Mouse (Mus musculus): Measurements from ENCODE around the gene Ptms. TPM values are rescaled to one million over a fixed set of nuclear protein-coding genes. Genes with fewer than 3 reads are reported as not detected.
"Not testable (repeated sequence)": the region's sequence is repeated elsewhere in the genome, so short reads cannot be mapped to it uniquely, and the experiment has no call there.

The Ptms gene
- total RNA-seq, 2 experiments from 2014 or later, result 954 to 1,041 TPM

DNA sequence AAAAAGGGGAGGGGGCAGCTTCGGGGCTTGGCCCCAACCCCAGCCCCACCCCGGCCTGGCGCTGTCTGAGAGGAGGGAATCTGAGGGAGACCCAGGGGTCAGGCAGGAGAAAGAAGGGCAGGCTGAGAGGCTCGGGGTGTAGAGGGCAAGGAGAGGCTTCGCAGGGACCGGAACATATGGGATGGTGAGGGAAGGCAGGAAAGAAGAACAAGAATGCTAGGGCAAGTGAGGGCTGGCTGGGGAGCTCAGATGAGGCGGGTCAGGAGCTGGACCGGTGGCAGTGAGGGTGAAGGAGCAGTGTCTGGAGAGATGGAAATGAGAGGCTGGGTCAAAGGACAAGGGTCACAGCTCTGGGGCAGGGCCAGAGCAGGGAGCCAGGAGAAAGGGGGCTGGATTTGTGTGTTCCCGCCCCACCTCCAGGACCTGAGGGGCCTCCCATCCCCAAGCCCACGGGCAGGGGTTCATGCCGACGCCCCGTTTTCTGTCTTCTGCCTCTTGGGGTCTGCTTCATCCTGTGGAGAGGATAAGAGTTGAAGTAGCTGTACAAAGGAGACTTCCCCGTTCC, 6.1 kb downstream of the Ptms start:
- DNase-seq (ENCODE audit: low spot score in 2 of 2), result no peak
- intact Hi-C loops (cut with DNase I), result no loop called here

DNA sequence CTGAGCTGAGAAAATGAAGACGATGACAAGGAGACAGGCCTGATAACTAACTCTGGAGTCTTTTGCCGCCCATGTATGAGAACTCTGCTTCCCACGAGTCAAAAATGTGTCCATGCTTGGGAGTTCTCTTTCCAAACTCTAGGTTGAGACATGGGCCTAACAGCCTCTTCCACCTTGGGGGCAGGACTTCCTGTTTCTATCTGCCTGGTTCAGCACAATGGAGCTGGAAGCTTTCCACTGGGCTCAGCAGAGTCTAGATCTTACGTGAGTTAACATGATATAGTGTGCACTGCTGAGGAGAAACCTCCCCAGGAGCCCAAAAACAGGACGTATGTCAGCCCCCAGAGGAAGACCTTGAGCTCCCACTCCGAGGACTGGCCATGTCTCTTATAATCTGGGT, 6.7 kb downstream of the Ptms start:
- intact Hi-C loops (cut with DNase I), result no loop called here
- DNase-seq (ENCODE audit: low spot score in 2 of 2), result no peak

DNA sequence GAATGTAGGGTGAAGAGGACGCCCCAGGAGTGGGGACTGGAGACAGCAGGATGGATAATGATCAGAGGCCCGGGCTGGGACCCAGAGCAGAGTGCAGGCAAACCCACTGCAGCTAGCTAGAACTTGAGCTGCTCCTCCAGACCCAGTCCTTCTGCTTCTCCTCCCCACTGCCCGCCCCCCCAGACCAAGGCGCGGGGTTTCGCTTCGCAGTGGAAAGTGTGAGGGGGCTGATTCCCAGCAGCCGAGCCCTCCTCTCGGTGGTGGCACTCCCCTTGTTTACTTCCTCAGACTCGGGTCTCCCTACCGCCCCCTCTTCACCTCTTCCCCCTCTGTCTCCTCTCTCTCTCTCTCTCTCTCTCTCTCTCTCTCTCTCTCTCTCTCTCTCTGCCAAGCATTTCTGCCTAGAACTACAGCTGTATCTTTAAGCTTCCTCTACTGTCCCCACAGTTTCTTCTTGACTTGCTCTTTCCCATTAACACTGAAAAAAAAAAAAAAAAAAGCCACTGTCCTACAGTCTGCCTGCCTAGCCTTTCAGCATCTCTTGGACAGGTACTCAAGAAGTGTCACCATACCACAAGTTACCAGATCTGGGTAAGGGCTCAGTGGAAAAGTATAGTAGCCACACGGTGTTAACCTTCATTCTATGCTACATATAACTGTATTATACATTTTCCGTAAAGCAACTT, 8.2 kb downstream of the Ptms start, which contains the start of gene Lag3:
Gene Lag3 (minus strand): TSS at position 173 of the 686 bp plus-strand sequence.
- DNase-seq (ENCODE audit: low spot score in 2 of 2), result no peak
- intact Hi-C loops (cut with DNase I), result no loop called here

DNA sequence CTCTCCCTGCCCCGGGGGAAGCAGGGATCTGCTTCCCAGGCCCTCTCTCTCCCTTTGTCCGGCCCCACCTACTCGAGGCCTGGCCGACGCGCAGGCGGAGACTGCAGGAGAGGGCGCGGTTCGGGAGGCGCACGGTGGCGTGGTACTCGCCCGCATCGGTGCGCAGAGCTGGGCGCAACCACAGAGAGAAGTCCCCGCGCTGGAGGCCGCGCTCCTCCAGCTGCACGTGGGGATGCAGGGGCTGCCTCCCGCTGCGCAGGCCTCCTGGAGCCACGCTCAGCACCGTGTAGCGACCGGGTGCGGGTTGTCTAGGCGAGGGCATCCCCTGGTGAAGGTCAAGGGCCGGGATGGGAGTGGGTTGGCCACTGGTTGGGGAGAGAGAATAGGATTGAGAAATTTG, 9.9 kb downstream of the Ptms start:
- intact Hi-C loops (cut with DNase I), result no loop called here

DNA sequence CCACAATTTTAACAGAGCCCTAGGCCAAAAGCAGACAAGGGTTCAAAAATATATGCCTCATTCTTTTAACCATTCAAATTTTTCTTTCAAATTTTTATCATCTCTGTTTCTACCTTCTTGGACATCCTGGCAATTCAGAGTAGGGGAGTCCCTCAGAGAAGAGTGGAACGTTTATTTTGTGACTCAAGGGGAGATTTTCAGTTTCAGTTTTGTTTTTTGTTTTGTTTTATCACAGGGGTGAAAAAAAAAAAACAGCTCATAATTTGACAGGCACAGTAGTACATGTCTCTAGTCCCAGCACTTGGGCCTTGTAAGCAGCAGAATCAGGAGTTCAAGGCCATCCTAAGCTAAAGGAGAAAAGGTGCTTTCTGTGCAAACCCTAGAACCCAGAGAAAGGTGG, 12.1 kb downstream of the Ptms start:
- intact Hi-C loops (cut with DNase I), result no loop called here
- no peak for DNase-seq (ENCODE audit: low spot score in 2 of 2)

More for the DNA sequence above, 9.9 kb downstream of the Ptms start:
- DNase-seq (ENCODE audit: low spot score in 2 of 2), result no peak

DNA sequence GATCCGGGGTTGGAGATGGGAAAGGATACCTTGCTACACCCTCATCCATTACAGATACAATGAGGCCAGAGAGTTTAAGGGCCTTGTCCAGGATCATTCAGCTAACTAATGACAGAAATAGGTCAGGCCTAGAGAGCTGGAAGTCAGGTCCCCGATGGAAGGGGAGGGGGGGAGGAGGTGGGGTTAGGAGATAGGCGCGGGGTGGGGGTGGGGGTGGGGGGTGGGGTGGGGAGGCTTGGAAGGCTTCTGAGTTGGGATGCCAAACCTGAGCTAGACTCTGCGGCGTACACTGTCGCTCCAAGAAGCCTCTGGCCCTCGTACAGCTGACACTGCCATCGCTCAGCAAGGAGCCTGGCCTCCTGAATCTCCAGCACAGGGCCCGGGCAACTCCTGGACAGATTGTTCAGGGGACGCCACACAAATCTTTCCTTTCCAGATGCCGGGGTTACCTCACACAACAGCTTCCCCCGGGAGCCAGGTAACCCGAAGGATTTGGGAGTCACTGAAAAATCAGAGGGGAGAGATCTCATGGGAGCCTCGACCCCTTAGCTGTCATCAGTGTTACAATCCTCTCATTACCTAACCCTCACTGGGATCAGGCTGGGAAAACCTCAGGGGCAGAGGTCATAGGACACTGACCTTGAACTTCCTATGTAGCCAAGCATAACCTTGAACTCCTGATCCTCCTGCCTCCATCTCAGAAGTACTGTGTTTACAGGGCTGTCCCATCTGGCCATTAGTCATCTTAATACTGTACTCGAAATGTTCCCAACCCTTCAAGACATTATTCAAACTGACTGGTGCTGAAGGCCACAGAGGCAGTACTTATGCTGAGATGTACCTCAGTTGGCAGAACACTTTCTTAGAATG, 14.7 kb downstream of the Ptms start:
- intact Hi-C loops (cut with DNase I), result loop anchor here (1.0 kb wide), 3 partner anchors 13 to 42 kb away; partner anchors contain the start of gene Gpr162
- DNase-seq (ENCODE audit: low spot score in 2 of 2), result no peak

DNA sequence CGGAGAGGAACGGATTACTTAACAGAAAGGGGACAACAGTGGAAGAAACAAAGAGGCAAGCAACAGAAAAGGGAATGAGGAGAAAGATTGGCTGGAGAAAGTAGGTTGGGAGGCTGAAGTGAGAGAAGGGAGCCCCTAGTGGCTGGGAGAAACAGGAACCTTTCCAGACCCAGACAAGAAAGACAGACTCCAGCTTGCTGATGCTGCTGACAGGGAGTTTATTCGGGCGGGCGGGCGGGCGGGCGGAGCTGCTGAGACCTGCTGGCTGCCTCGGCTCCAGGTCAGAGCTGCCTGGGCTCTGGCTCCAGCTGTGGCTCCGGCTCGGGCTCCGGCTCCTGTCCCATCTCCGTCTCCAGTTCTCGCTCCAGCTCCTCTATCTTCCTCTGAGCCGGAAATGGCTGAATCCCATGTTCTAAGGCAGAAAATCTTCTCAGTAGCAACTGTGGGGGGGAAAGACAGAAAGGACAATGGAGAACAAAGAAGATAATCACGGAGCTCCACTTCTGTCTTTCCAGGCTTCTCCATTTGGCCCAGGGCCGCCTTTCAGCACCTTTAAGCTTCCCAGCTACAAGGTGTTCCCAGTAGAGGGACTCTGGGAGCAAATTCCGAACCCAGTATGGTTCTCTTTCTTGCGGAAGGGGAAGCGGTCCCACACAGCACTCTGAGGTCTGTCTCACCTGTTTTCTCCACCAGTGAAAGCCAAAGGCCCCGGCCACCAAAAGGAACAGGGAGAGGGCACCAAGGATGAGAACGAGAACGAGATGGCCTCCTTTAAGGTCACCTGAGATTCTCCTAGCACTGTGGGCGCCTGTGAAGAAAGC, 15.5 kb downstream of the Ptms start:
- DNase-seq (ENCODE audit: low spot score in 2 of 2), result peak; percentile 79 to 93
- intact Hi-C loops (cut with DNase I), result loop anchor here (1.0 kb wide), 3 partner anchors 14 to 41 kb away; partner anchors contain the start of gene Gpr162

DNA sequence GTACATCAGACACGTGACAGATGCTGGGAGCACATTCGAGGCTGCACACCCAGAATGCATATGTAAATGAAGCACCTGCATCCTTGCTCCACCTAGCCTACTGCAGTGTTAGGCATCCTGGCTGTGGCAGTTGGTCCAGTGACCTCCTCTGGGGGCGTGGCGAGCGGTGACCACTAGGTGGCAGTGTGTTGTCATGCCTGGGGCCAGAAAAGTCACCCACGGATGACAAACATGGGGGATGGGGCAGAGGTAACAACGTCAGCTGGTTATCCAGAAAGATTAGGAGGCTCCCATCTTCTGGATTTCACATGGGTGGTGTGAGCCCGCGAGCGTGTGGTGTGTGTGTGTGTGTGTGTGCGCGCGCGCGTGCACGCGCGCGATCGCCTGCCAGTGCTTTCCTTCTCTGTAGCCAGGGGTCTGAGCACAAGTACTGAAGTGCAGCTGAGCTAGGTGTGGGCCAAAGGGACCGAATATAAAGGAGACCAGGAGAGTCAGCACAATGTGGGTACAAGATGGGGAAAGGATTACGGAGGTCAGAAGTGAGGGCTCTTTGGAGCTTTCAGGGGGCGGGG, 16.2 kb downstream of the Ptms start:
- peak; percentile 89 to 94 for DNase-seq (ENCODE audit: low spot score in 2 of 2)
- intact Hi-C loops (cut with DNase I), result loop anchor here (1.0 kb wide), 3 partner anchors 15 to 40 kb away; partner anchors contain the start of gene Gpr162

DNA sequence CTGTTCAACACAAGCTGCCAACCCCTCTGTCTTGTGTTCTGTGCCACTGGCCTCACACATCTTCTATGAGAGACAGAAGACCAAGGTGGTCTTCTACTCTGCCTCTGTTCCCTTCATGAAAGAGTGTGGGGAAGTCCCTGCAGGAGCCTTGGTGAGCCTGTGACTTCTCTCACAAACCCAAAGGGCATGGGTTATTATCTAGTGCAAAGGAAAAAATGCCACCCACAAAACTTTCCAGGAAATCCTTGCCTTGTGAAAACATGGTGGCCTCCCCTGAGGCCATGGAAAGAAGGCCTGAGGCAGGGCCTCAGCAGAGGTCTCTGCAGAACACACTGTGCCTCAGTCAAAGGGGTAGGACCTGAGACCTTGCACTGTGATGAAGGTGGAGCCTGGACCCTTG, 18.1 kb downstream of the Ptms start:
- DNase-seq (ENCODE audit: low spot score in 2 of 2), result no peak
- intact Hi-C loops (cut with DNase I), result no loop called here

DNA sequence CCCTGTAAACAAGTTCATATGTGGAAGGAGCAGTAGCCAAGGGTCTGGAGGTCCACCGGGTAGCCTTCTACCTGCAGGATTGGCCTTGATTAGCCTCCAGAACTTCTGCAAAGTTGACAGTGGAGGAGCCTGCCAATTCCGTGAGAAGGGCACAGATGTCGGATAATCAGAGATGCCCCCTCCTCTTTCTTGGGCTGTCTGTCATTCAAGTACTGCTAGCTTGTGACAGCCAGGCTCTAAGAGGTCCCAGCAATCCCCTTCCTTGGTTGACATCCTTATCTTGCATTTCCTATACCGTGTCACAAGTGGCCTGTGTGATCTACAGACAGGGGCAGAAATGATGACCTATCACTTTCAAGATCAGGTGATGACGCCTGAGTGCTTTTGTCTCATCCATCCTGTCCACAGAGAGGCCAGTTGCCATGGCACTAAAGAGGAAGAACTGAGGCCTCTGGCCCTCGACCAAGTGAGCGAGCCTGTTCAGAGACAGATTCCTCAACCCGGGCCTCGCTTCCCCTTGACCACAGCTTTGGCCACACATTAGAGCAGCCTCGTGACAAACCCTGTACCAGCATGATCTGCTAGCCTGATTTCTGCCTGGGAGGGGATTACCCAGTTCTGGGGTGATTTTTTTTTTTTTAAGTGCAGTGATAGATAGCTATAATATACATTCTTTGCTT, 19.0 kb downstream of the Ptms start:
- intact Hi-C loops (cut with DNase I), result no loop called here
- DNase-seq (ENCODE audit: low spot score in 2 of 2), result peak in 1 of 2 experiments; percentile 66

DNA sequence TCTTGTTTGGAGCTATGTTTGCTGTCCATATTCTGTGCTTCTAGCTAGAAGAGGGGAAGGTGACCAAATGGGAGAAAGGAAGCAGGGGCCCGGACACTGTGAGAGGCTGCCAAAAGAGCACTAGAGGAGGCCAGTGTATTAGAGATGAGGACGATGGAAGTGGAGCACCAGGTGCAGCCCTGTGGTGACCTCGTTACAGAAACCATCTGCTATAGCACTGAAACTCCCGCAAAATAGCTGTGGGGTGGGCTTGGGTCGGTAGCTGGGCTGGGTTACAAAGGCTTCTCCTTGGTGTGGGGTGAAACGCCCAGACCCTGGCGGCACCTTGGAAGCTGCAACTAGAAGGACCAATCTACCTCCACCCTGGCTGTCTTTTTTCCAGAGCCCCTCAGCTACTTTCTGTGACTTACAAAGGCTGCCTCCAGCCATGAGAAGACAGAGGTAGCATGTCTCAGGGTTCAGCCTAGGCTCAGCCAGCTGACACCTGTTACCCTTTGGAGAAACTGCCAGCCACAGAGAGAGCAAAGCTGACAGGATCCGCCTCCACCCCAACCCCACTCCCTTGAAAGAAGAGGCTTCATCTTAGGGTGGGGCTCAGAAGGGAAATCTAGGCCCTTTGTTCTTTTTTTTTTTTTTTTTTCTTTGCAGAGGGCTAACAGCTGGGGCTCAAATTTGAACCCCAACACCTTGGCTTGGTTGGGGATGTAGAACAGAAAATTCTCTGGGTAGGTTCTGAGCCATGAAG, 19.7 kb downstream of the Ptms start:
- intact Hi-C loops (cut with DNase I), result no loop called here
- DNase-seq (ENCODE audit: low spot score in 2 of 2), result no peak

DNA sequence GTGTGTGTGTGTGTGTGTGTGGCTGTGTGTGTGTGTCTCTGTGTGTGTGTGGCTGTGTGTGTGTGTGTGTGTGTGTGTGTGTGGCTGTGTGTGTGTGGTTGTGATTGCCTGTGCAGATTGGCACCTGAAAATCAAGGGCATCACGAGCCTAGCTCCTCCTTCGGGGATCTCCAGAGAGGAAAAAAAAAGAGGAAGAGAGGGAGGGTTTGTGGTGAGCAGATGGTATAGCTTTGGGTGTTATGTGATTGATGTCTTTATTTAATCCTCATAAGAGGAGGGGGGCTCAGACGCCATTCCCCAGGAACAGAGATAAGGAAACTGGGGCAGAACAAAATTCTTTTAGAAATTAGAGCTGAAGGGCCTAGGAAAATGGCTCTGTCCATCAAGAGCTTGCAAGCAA, 21.5 kb downstream of the Ptms start:
- no peak for DNase-seq (ENCODE audit: low spot score in 2 of 2)
- intact Hi-C loops (cut with DNase I), result no loop called here

DNA sequence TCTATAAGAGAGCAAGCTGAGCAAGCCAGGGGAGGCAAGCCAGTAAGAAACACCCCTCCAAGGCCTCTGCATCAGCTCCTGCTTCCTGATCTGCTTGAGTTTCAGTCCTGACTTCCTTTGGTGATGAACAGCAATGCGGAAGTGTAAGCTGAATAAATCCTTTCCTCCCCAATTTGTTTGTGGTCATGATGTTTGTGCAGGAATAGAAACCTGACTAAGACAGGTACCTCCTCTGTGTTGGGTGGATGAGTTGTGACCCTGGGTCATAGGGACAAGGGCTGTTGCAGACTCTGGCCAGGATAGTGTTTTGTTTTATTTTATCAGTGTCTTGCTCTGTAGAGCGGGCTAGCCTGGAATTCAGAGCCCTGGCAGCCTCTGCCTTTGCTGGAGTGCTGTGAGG, 25.8 kb downstream of the Ptms start:
- DNase-seq (ENCODE audit: low spot score in 2 of 2); intact Hi-C loops (cut with DNase I): not testable (repeated sequence)

DNA sequence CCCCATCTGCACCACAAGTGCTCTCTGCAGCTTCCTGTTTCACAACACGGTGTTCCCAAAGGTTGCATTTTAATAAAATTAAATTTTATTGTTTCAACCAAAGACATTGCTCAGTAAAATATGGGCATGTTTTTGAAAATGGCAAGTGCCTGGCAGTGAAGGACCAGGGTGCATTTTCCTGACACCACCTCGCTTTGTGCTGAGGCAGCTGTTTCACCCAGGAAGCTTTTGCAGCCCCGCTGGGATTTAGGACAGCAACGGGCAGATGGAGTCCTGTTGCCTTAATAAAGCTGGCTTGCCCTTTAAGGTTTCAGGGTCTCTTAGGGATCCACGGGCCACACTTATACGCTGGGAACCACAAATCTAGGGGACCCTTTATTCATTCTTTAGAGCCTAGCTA, 28.9 kb downstream of the Ptms start:
- DNase-seq (ENCODE audit: low spot score in 2 of 2), result no peak
- intact Hi-C loops (cut with DNase I), result no loop called here

DNA sequence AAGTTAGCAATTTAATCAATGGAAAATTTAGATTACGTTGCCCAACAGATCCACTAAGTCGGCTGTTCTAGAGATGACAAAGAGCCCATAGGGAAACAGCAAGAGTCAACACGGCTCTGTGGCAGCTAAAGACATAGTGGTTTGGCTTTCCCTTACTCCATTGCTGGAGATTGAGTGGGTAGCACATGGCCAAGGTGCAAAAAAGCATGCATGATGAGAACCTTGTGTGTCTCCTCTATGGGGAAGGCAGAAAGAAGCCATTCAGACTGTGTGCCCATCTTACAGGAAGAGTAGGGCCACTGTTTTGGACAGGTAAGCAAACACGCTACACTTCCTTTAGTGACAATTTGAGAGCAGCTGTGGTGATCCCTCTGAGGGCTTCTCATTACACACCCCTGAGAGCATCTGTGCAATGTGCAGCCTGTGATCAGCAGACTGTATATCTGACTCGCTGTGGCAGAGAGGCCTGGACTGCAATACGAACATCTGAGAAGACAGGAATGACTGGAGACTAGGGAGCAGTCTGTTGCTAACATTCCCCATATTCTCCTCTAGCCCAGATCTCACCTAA, 31.3 kb downstream of the Ptms start:
- intact Hi-C loops (cut with DNase I), result no loop called here
- no peak for DNase-seq (ENCODE audit: low spot score in 2 of 2)

DNA sequence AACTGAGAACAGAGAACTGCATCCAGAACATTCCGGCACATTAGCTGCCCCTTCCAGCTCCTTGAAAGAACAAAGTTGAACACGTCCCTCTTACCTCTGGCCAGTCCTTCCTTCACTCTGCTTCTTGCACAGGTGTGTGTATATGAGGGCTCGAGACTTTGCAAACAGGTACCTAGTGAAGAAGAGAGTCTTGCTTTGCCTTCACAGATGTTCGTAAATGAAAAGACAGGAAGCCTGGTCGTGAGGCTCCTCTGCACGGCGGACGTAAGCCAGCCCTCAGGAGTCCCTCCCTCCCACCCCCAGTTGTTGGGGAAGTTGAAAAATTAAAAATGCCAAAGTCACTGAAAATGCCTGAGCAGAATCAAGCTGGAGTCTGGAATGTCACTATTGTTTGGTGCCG, 31.9 kb downstream of the Ptms start, which contains the start of gene Cd4:
Gene Cd4 (minus strand): TSS at position 236 of the 400 bp plus-strand sequence.
- intact Hi-C loops (cut with DNase I), result no loop called here
- DNase-seq (ENCODE audit: low spot score in 2 of 2), result no peak

DNA sequence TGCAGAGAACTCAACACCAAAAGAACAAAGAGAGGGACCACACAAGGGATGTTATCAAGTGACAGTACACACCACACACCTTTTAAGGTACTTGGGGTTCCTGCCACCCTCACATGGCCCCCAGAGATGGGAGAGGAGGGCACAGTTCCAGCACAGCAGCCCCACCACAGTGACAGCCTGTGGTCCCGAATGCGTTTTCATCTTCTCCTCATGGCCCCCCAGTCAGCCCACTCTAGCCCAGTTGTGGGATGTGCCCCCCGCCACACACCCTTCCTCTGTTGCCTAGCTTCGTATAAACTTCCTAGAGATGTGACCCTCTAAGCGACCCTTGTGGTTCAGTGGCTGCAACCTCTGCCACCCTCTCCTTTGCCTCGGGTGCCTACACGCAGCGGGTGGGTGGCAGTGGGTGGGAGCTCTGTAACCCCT, 33.9 kb downstream of the Ptms start:
- intact Hi-C loops (cut with DNase I), result no loop called here
- DNase-seq (ENCODE audit: low spot score in 2 of 2), result no peak

Measured in left cerebral cortex, postnatal 25 days (tissue).